Mouse (Mus musculus) liver, embryonic 14.5 days (tissue): ENCODE measurements at regions not wholly inside any gene's neighbourhood (a gene's known extent, or its start where the extent isn't known, plus 50 kb on each side); places are given as distances from the start of the nearest gene placed in this dataset.
A peak's percentile ranks its signal among the peaks of the same experiment; 100 is the strongest.

Source experiments
- ATAC-seq: fragments of 200-750 bp; cut with Nextera tagmentation; 2 replicates; pipeline ENCODE4 v1.8.0; 2017; ENCODE audit warnings: moderate number of reproducible peaks, mild to moderate bottlenecking, moderate library complexity; ENCODE audit not compliant: insufficient read depth
- DNase-seq, 3 experiments: peaks; one replicate each; pipeline ENCODE4 v3.0.0-alpha.2; 2012 to 2013; ENCODE audit warnings: low read depth in 3 of 3, low spot score in 3 of 3
- H3K27ac ChIP-seq: fragments of 300-500 bp; sonication (generic); 2 replicates; pipeline ENCODE4 v1.5.1; 2014; ENCODE audit warnings: moderate library complexity, mild to moderate bottlenecking, control low read depth, inconsistent platforms
- H3K27me3 ChIP-seq: fragments of 300-500 bp; sonication (generic); 2 replicates; pipeline ENCODE4 v1.6.1; 2014; ENCODE audit warnings: mild to moderate bottlenecking, low read length, moderate library complexity; ENCODE audit not compliant: control insufficient read depth, insufficient read depth
- H3K36me3 ChIP-seq: fragments of 300-500 bp; sonication (generic); replicated peaks from 2 replicates; pipeline ENCODE4 v1.6.1; 2014; ENCODE audit warnings: low read depth; ENCODE audit not compliant: control insufficient read depth, insufficient read depth
- H3K4me1 ChIP-seq, 2 experiments: fragments of 200-500 bp in 1 of 2; fragments of 300-500 bp in 1 of 2; sonication (generic) in 1 of 2; replicated peaks; 2 replicates each; pipeline ENCODE4 v1.6.1; 2012 to 2014; ENCODE audit warnings: antibody characterized with exemption in 1 of 2, inconsistent platforms in 1 of 2, low read length in 1 of 2; ENCODE audit not compliant: control insufficient read depth in 2 of 2, insufficient read depth in 2 of 2
- H3K4me2 ChIP-seq: fragments of 300-500 bp; sonication (generic); 2 replicates; pipeline ENCODE4 v1.6.1; 2014; ENCODE audit warnings: low read depth, mild to moderate bottlenecking, control low read depth, moderate library complexity
- H3K4me3 ChIP-seq, 2 experiments: fragments of 200-500 bp in 1 of 2; fragments of 300-500 bp in 1 of 2; sonication (generic) in 1 of 2; 2 replicates each; pipeline ENCODE4 v1.5.1; 2012 to 2014; ENCODE audit warnings: low read depth in 2 of 2, low read length in 2 of 2, mild to moderate bottlenecking in 2 of 2, control low read depth in 1 of 2, inconsistent platforms in 1 of 2, moderate library complexity in 1 of 2; ENCODE audit not compliant: insufficient read depth in 1 of 2
- H3K9ac ChIP-seq: fragments of 300-500 bp; sonication (generic); replicated peaks from 2 replicates; pipeline ENCODE4 v1.6.1; 2014; ENCODE audit warnings: mild to moderate bottlenecking, control low read depth, moderate library complexity
- H3K9me3 ChIP-seq: fragments of 300-500 bp; sonication (generic); 2 replicates; pipeline ENCODE4 v1.6.1; 2016; ENCODE audit warnings: low read length, mixed read lengths; ENCODE audit not compliant: control insufficient read depth
- CTCF ChIP-seq: IDR thresholded peaks from 2 replicates; pipeline ENCODE4 v1.5.1; 2016; ENCODE audit warnings: antibody characterized with exemption, low read depth, control low read depth
- EP300 ChIP-seq: IDR thresholded peaks from 2 replicates; pipeline ENCODE4 v1.6.1; 2016; ENCODE audit warnings: antibody characterized with exemption, low read depth
- WGBS: fragments of 180-500 bp; shearing (Covaris S2); extraction: QIAGEN DNeasy Blood & Tissue Kit; methylation state at CpG from one replicate; pipeline ENCODE4 v1.1.7; 2014; ENCODE audit not compliant: insufficient replicate concordance; 5-methylcytosine and 5-hydroxymethylcytosine counted together

DNA sequence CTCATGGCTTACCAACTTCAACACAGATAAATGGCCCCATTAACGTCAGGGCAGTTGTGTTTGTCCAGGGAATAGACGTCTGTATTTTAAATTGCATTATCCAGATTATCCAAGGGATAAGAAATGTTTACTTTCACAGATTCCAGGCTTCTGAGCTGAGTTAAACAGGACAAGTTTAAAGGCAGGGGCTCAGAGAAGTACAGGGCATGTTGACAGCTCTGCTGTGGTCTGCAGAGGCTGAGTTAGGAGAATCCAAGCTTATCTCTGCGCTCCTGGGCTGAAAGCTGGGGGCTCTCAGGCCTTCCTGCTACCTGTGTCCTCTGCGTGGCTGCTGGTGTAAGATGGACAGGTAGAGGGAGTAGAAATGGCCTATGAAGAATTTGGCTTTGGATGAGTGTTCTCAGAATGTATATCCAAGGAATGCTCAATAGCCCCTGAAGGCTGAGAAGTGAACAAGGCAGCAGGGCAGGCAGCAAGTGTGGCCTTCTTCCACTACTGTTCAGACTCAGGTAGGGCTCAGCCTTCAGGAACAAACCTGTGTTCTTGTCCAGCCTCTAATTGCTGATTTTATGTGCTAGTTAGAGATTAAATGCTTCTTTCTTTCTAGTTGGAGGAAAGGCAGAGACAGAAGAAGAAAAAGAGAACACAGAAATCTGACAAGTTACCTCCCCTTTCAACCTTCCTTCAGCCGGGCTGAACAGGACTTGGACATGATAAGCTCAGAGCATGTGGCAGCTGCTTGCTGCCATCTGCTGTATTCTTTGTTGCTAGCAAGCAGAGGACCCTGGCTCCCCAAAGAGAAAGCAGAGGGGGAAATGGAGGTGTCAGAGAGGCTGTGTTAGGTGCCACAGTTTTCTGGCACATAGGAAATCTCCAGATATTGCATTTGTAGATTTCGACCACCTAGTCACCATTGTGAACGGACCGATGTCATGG, 77.9 kb upstream of the Grem2 start:
- Histone ChIP-seq H3K4me1 (no peaks in the 10 kb centered on the region), H3K27ac (no peak overlapping the region), H3K27me3 (no peaks in the 10 kb centered on the region), H3K9me3 (no peaks in the 10 kb centered on the region), H3K4me3 (no peak overlapping the region), H3K36me3 (no peaks in the 10 kb centered on the region), H3K4me2 (no peak overlapping the region), H3K9ac (no peak overlapping the region)
- TF ChIP-seq CTCF (peak; percentile 34; the same call in 1 of the 2 replicates), EP300 (no peak)
- WGBS, result 47% methylated on average over 8 of the region's 8 CpGs
- DNase-seq, result no peak
- no peak for ATAC-seq

GRCm38 (mm10) chr1:174992520-174992919, 70.9 kb upstream of the Grem2 start:
- WGBS, result 65% methylated on average over 4 of the region's 4 CpGs
- Histone ChIP-seq H3K27ac (no peak overlapping the region), H3K9ac (no peak overlapping the region), H3K9me3 (no peaks in the 10 kb centered on the region), H3K4me1 (no peaks in the 10 kb centered on the region), H3K4me3 (no peak overlapping the region), H3K4me2 (no peak overlapping the region), H3K27me3 (no peaks in the 10 kb centered on the region), H3K36me3 (no peaks in the 10 kb centered on the region)
- ATAC-seq (no peak), DNase-seq (no peak)
- TF ChIP-seq CTCF, result no peak
- TF ChIP-seq EP300, result no peak

DNA sequence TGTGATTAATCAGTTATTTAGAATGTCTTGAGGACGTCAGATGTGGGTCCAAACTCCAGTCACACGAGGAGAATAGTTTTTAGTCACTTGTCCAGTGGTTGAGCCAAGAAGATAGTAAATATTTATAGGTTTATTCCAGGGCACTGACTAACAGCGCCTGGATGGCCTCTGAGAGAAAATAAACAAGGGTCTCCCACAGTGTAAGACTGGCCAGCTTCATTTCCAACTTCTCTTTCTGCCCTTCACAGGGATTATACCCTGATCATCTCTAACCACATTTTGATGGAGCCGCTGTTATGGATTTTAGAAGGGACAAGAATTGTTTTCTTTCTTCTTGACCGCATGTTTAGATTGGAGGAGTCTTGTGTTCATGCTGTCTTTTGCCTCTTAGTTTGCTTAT, 67.0 kb upstream of the Grem2 start:
- no peak overlapping the region for H3K27ac ChIP-seq
- no peaks in the 10 kb centered on the region for H3K36me3 ChIP-seq
- WGBS, result 58% methylated on average over 5 of the region's 5 CpGs
- H3K9ac ChIP-seq, result no peak overlapping the region
- TF ChIP-seq EP300, result no peak
- TF ChIP-seq CTCF, result no peak
- no peak overlapping the region for H3K4me3 ChIP-seq
- H3K4me2 ChIP-seq, result no peak overlapping the region
- no peaks in the 10 kb centered on the region for H3K4me1 ChIP-seq
- ATAC-seq (no peak), DNase-seq (no peak)
- H3K27me3 ChIP-seq, result no peaks in the 10 kb centered on the region
- H3K9me3 ChIP-seq, result no peaks in the 10 kb centered on the region

DNA sequence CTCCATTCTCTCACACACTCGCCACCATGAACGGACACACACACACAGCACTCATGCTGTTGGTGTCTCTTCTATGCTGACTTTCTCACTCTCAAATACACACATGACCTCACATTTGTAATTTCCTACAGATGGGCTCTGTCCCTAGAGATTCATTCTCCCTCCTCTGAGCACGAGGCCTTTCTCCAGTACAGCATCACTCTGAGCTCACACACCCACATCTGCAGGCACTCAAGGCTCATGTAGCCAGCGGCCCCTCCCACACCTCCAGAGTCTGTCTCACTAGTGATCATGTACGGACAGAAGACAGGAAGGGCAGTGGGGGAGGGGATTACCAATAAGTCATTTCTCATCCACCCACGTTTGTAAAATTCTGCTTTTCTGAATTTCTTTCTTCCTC, 50.3 kb upstream of the Grem2 start:
- no peaks in the 10 kb centered on the region for H3K4me1 ChIP-seq
- H3K4me2 ChIP-seq, result no peak overlapping the region
- H3K9me3 ChIP-seq, result no peaks in the 10 kb centered on the region
- no peak overlapping the region for H3K27ac ChIP-seq
- WGBS, result 42% methylated on average over 6 of the region's 6 CpGs
- no peak overlapping the region for H3K4me3 ChIP-seq
- no peaks in the 10 kb centered on the region for H3K36me3 ChIP-seq
- no peak for TF ChIP-seq CTCF
- TF ChIP-seq EP300, result no peak
- no peaks in the 10 kb centered on the region for H3K27me3 ChIP-seq
- ATAC-seq, result no peak
- H3K9ac ChIP-seq, result no peak overlapping the region
- DNase-seq, result no peak
